Mouse (Mus musculus): ENCODE measurements around the gene Rasgef1c.

Rasgef1c gene

GRCm38 (mm10) chr11:49937779-49938178, 36.1 kb downstream of the Rasgef1c start:
- DNase-seq (ENCODE audit: low read depth, low spot score) = no peak

GRCm38 (mm10) chr11:49938258-49939164, 36.9 kb downstream of the Rasgef1c start:
- H3K27me3 ChIP-seq (ENCODE audit: control insufficient read depth, insufficient read depth, low read length, poor library complexity, severe bottlenecking) = no peaks in the 10 kb centered on the region
- no peak for DNase-seq (ENCODE audit: low read depth, low spot score)
- 0 out of 2 replicates have a peak, but pooled peaks cover 1% of the 10 kb centered on the region for H3K36me3 ChIP-seq (ENCODE audit: control insufficient read depth, insufficient read depth, low read length, poor library complexity, severe bottlenecking)

More at GRCm38 (mm10) chr11:49937779-49938178, 36.1 kb downstream of the Rasgef1c start:
- H3K27me3 ChIP-seq (ENCODE audit: control insufficient read depth, insufficient read depth, low read length, poor library complexity, severe bottlenecking) = no peaks in the 10 kb centered on the region
- 0 out of 2 replicates have a peak, but pooled peaks cover 1% of the 10 kb centered on the region for H3K36me3 ChIP-seq (ENCODE audit: control insufficient read depth, insufficient read depth, low read length, poor library complexity, severe bottlenecking)

GRCm38 (mm10) chr11:49942841-49943240, 41.2 kb downstream of the Rasgef1c start:
- no peak for DNase-seq (ENCODE audit: low read depth, low spot score)
- no peaks in the 10 kb centered on the region for H3K27me3 ChIP-seq (ENCODE audit: control insufficient read depth, insufficient read depth, low read length, poor library complexity, severe bottlenecking)

GRCm38 (mm10) chr11:49943901-49944300, 42.3 kb downstream of the Rasgef1c start:
- DNase-seq (ENCODE audit: low read depth, low spot score) = peak; percentile 25
- no peaks in the 10 kb centered on the region for H3K27me3 ChIP-seq (ENCODE audit: control insufficient read depth, insufficient read depth, low read length, poor library complexity, severe bottlenecking)
- H3K36me3 ChIP-seq (ENCODE audit: control insufficient read depth, insufficient read depth, low read length, poor library complexity, severe bottlenecking) = 0 out of 2 replicates have a peak, but pooled peaks cover 1% of the 10 kb centered on the region

More at GRCm38 (mm10) chr11:49942841-49943240, 41.2 kb downstream of the Rasgef1c start:
- 0 out of 2 replicates have a peak, but pooled peaks cover 1% of the 10 kb centered on the region for H3K36me3 ChIP-seq (ENCODE audit: control insufficient read depth, insufficient read depth, low read length, poor library complexity, severe bottlenecking)

- Histone ChIP-seq H3K36me3 (ENCODE audit: control insufficient read depth, insufficient read depth, low read length, poor library complexity, severe bottlenecking) (0 out of 2 replicates have a peak, but pooled peaks cover 1% of the 10 kb centered on the region), H3K27me3 (ENCODE audit: control insufficient read depth, insufficient read depth, low read length, poor library complexity, severe bottlenecking) (no peaks in the 10 kb centered on the region; the same call in 1 of the 2 replicates)
- no peak for DNase-seq (ENCODE audit: low read depth, low spot score)
Observed at GRCm38 (mm10) chr11:49945726-49946125, 44.1 kb downstream of the Rasgef1c start.

GRCm38 (mm10) chr11:49949839-49950238, 48.2 kb downstream of the Rasgef1c start:
- no peaks in the 10 kb centered on the region for H3K36me3 ChIP-seq (ENCODE audit: control insufficient read depth, insufficient read depth, low read length, poor library complexity, severe bottlenecking)
- no peak for DNase-seq (ENCODE audit: low read depth, low spot score)
- H3K27me3 ChIP-seq (ENCODE audit: control insufficient read depth, insufficient read depth, low read length, poor library complexity, severe bottlenecking) = no peaks in the 10 kb centered on the region; the same call in 1 of the 2 replicates

- H3K27me3 ChIP-seq (ENCODE audit: control insufficient read depth, insufficient read depth, low read length, poor library complexity, severe bottlenecking) = no peaks in the 10 kb centered on the region; the same call in 1 of the 2 replicates
- H3K36me3 ChIP-seq (ENCODE audit: control insufficient read depth, insufficient read depth, low read length, poor library complexity, severe bottlenecking) = no peaks in the 10 kb centered on the region
- no peak for DNase-seq (ENCODE audit: low read depth, low spot score)
Observed at GRCm38 (mm10) chr11:49953616-49954015, 52.0 kb downstream of the Rasgef1c start.

GRCm38 (mm10) chr11:49955577-49956261, 54.1 kb downstream of the Rasgef1c start:
- peak; percentile 76 for DNase-seq (ENCODE audit: low read depth, low spot score)
- Histone ChIP-seq H3K27me3 (ENCODE audit: control insufficient read depth, insufficient read depth, low read length, poor library complexity, severe bottlenecking) (no peaks in the 10 kb centered on the region), H3K36me3 (ENCODE audit: control insufficient read depth, insufficient read depth, low read length, poor library complexity, severe bottlenecking) (no peaks in the 10 kb centered on the region)

GRCm38 (mm10) chr11:49958017-49958416, 56.4 kb downstream of the Rasgef1c start:
- Histone ChIP-seq H3K36me3 (ENCODE audit: control insufficient read depth, insufficient read depth, low read length, poor library complexity, severe bottlenecking) (no peaks in the 10 kb centered on the region), H3K27me3 (ENCODE audit: control insufficient read depth, insufficient read depth, low read length, poor library complexity, severe bottlenecking) (no peaks in the 10 kb centered on the region)
- no peak for DNase-seq (ENCODE audit: low read depth, low spot score)

- peak; percentile 75 for DNase-seq (ENCODE audit: low read depth, low spot score)
- H3K36me3 ChIP-seq (ENCODE audit: control insufficient read depth, insufficient read depth, low read length, poor library complexity, severe bottlenecking) = no peaks in the 10 kb centered on the region
- no peaks in the 10 kb centered on the region for H3K27me3 ChIP-seq (ENCODE audit: control insufficient read depth, insufficient read depth, low read length, poor library complexity, severe bottlenecking)
Observed at GRCm38 (mm10) chr11:49961098-49961740, 59.6 kb downstream of the Rasgef1c start.

- no peaks in the 10 kb centered on the region for H3K27me3 ChIP-seq (ENCODE audit: control insufficient read depth, insufficient read depth, low read length, poor library complexity, severe bottlenecking)
- H3K36me3 ChIP-seq (ENCODE audit: control insufficient read depth, insufficient read depth, low read length, poor library complexity, severe bottlenecking) = no peaks in the 10 kb centered on the region
- DNase-seq (ENCODE audit: low read depth, low spot score) = no peak
Observed at GRCm38 (mm10) chr11:49965320-49965719, 63.7 kb downstream of the Rasgef1c start.

GRCm38 (mm10) chr11:49969692-49970091, 68.1 kb downstream of the Rasgef1c start:
- Histone ChIP-seq H3K27me3 (ENCODE audit: control insufficient read depth, insufficient read depth, low read length, poor library complexity, severe bottlenecking) (no peaks in the 10 kb centered on the region), H3K36me3 (ENCODE audit: control insufficient read depth, insufficient read depth, low read length, poor library complexity, severe bottlenecking) (no peaks in the 10 kb centered on the region)
- no peak for DNase-seq (ENCODE audit: low read depth, low spot score)

- H3K27me3 ChIP-seq (ENCODE audit: control insufficient read depth, insufficient read depth, low read length, poor library complexity, severe bottlenecking) = no peaks in the 10 kb centered on the region
- H3K36me3 ChIP-seq (ENCODE audit: control insufficient read depth, insufficient read depth, low read length, poor library complexity, severe bottlenecking) = no peaks in the 10 kb centered on the region
- no peak for DNase-seq (ENCODE audit: low read depth, low spot score)
Observed at GRCm38 (mm10) chr11:49973657-49974340, 72.2 kb downstream of the Rasgef1c start.

GRCm38 (mm10) chr11:49974675-49975074, 73.0 kb downstream of the Rasgef1c start:
- H3K36me3 ChIP-seq (ENCODE audit: control insufficient read depth, insufficient read depth, low read length, poor library complexity, severe bottlenecking) = no peaks in the 10 kb centered on the region
- DNase-seq (ENCODE audit: low read depth, low spot score) = no peak
- H3K27me3 ChIP-seq (ENCODE audit: control insufficient read depth, insufficient read depth, low read length, poor library complexity, severe bottlenecking) = no peaks in the 10 kb centered on the region
